Mouse (Mus musculus) left cerebral cortex, adult 8-10 months (tissue): ENCODE measurements around the gene Tmem38a. TPM values are rescaled to one million over a fixed set of nuclear protein-coding genes. Genes with fewer than 3 reads are reported as not detected.

ENCODE experiments used
- DNase-seq, 2 experiments: peaks; one replicate each; pipeline ENCODE4 v3.0.0; 2022; ENCODE audit warnings: low spot score in 2 of 2
- microRNA-seq, 2 experiments: library from miRNA; unstranded; fragments of <30 nt; microRNA quantifications; one replicate each; pipeline ENCODE4 v1.2.0; 2022
- total RNA-seq, 4 experiments: library from RNA; stranded (reverse); gene quantifications; 2 replicates each; pipeline ENCODE4 v1.2.4; 2022

Tmem38a gene
- total RNA-seq, 4 experiments from 2014 or later, result 99.3 to 108 (median 103) TPM

DNA sequence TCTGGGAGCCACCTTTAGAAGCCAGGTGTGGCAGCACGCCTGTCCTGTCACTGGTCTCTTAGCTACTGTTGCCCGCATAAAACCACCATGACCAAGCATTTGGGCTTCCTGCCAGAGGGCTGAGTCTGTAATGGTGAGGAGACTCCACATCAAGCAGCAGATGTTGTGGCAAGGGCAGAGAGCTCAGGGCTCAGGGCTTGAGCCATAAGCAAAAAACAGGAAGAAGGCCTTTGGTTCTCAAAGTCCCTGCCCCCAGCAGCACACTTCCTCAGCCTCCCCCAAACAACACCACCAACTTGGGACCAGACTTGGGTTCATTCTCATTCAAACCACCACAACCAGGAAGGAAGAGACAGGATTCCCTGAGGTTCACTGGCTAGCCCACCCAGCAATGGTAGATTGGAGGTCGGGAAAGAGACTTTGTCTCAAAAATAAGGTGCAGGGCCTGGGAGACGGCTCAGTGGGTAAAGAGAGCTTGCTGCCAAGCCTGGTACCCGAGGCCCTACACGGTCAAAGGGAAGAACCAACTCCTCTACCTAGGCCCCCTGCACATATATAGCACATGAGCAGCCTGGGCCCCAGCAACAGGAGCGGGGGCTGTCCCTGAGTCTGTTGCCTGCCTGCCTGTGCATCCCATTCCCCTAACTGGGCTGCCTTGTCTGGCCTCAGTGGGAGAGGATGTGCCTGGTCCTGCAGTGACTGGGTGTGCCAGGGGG lies 11.4 kb downstream of the Tmem38a start:
- DNase-seq, result no peak

DNA sequence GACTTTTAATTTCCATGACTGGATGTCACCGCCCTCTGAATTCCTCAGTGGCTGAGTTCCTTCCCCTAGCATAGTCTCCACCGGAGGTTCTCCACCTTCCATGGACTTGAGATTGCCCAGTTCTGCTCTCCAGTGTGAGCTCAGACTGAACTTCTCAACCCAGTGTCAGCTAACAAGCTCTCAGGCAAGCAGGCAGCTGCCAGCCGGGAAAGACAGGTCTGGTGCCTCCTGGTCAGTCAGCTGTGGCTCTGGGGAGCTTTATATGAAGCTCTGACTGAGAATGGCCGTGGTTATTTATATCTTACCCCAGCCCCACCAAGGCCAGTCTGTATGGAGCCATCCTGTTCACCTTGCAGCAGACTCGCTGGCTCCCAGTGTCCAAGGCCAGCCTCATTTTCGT lies 12.5 kb downstream of the Tmem38a start:
- DNase-seq, result no peak

DNA sequence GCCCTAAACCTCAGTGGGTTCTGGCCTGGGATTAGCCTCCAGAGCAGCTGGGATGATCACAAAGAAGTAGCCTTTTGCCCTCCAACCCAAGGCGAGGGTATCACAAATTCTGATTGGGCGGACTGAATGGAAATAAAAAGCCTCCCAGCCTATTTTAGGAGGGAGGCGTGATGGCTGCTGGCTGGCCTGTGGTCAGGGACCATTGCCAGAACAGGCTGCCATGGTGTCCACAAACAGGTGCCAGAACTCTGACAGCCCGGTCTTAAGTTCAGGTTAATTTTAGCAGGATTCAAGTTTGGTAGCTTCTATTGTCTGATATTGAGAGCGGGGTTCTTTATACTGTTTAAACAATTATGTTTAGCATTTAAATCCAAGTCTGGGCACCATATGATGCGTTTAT lies 16.0 kb downstream of the Tmem38a start:
- no peak for DNase-seq

DNA sequence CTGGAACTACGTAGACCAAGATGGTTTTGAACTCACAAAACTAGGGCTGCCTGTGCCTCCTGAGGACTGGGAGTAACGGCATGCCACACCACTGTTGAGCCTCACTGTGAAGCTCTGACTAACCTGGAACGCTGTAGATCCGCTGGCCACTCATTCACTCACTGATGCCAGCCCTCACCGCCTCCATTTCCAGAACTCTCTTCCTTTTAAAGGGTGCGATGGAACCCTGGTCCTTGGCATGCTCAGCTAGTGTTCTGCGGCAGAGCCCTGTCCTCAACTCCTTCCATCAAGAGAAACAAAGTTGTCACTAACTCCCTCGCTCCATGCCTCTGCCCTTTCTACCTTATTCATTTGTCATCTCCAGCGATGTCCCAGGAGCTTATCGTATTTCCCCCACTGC lies 17.0 kb downstream of the Tmem38a start:
- DNase-seq, result peak in 1 of 2 experiments; percentile 51

DNA sequence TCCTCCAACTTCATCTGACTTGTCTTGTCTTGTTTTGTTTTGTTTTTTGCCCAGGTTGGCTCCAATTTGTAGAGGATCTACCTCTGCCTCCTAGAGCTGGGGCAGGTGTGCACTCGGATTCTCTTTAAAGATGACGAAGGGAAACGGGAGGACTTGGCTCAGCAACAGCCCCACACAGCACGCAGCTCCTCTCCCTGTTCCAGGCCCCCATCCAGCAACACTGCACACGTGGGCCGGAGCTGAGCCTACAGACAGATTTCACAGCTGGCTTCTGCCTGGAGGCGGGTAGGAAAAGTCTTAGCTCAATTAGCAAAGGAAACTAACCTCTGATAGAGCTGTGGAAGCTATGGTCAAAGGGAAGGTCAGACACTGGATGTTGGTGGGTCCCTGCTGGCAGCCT lies 17.4 kb downstream of the Tmem38a start:
- peak; percentile 48 to 89 for DNase-seq

DNA sequence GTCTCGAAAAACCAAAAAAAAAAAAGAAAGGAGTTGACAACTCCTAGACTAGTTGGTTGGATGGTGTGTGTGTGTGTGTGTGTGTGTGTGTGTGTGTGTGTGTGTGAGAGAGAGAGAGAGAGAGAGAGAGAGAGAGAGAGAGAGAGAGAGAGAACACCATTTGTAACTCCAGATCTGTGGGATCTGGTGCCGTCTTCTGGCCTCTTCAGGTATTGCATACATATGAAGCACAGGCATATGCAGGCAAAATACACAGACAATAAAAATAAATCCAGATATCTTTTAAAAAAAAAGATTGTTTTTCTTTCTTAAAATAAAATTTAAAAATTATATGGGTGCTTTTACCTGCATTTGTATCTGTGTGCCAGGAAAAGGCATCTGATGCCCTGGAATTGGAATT lies 18.3 kb downstream of the Tmem38a start:
- no peak for DNase-seq

Small RNA genes lying within 50 kb of the gene (microRNA-seq; reads per million reads assigned to microRNA genes)
- gene Gm28019, result 0 reads per million in 2 experiments

Other genes with a start within 250 kb of the Tmem38a start
- gene Eps15l1, start 150.6 kb upstream of the Tmem38a start, total RNA-seq, result 10 to 100 TPM; 67.1 to 72.9 (median 70.8) TPM
- 1 to 10 TPM; 1.1 to 2.1 (median 1.3) TPM for gene Calr3, start 128.2 kb upstream of the Tmem38a start, total RNA-seq
- 10 to 100 TPM; 11.1 to 16.3 (median 13.3) TPM for gene 1700030K09Rik, start 128.2 kb upstream of the Tmem38a start, total RNA-seq
- gene Cherp, start 96.8 kb upstream of the Tmem38a start, total RNA-seq, result 10 to 100 TPM; 63.2 to 75.2 (median 67.6) TPM
- 10 to 100 TPM; 51.8 to 54.0 (median 52.8) TPM for gene Slc35e1, start 79.4 kb upstream of the Tmem38a start, total RNA-seq
- gene Med26, start 23.8 kb upstream of the Tmem38a start, total RNA-seq, result 10 to 100 TPM in 1 of 4 experiments, 1 to 10 TPM in 3; 8.8 to 10.7 (median 9.2) TPM
- 100 to 1,000 TPM; 107 to 130 (median 118) TPM for gene Smim7, start 967 bp upstream of the Tmem38a start, total RNA-seq
- gene Nwd1, start 74.7 kb downstream of the Tmem38a start, total RNA-seq, result 10 to 100 TPM; 36.7 to 41.7 (median 39.7) TPM
- 100 to 1,000 TPM; 131 to 145 (median 136) TPM for gene Sin3b, start 151.2 kb downstream of the Tmem38a start, total RNA-seq
- gene F2rl3, start 189.8 kb downstream of the Tmem38a start, total RNA-seq, result under 1 TPM in 1 of 4 experiments, not detected in 3; 0.34 TPM